Mouse (Mus musculus): ENCODE measurements around the gene Bcl2l13. TPM values are rescaled to one million over a fixed set of nuclear protein-coding genes. Genes with fewer than 3 reads are reported as not detected.
"Not testable (repeated sequence)": the region's sequence is repeated elsewhere in the genome, so short reads cannot be mapped to it uniquely, and the experiment has no call there.

Gene Bcl2l13
- polyA plus RNA-seq, 1 experiment, result 17.3 TPM

DNA sequence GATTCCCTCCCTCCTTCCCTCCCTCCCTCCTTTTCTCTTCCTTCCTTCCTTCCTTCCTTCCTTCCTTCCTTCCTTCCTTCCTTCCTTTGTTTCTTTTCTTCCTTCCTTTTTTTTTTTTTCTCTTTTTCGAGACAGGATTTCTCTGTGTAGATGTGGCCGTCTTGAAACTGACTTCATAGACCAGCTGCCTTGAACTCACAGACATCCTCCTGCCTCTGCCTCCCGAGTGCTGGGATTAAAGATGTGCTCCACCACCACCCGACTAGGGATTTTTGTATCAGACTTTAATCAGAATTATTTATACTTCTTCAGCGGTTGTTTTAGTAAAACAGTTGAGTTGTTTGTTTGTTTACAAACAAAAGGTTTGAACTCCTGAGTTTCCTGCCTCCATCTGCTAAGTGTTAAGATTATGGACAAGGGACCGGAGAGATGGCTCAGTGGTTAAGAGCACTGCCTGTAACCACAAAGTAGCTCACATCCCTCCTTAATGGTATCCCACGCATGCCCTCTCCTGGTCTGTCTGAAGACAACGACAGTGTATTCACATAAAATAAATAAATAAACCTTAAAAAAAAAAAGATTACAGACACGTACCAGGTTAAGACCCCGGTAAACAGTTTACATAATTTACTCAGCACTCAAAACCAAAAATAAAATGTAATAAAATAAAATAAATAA lies 12.9 kb upstream of the Bcl2l13 start:
- WGBS, result 47% methylated on average over 10 of the region's 10 CpGs
- Histone ChIP-seq H3K4me1 (ENCODE audit: control insufficient read depth, insufficient read depth, low read length) (peaks cover 5% of the 10 kb centered on the region), H3K4me3 (replicated peaks; ENCODE audit: extremely low read depth, low read depth, low read length) (no peak overlapping the region)
- no peak for TF ChIP-seq POLR2A (IDR thresholded peaks at IDR 0.05; ENCODE audit: borderline replicate concordance, extremely low read depth, low read depth, low read length)
- TF ChIP-seq CTCF (IDR thresholded peaks at IDR 0.05; ENCODE audit: insufficient read depth, low read length), result no peak
- no peak for DNase-seq

DNA sequence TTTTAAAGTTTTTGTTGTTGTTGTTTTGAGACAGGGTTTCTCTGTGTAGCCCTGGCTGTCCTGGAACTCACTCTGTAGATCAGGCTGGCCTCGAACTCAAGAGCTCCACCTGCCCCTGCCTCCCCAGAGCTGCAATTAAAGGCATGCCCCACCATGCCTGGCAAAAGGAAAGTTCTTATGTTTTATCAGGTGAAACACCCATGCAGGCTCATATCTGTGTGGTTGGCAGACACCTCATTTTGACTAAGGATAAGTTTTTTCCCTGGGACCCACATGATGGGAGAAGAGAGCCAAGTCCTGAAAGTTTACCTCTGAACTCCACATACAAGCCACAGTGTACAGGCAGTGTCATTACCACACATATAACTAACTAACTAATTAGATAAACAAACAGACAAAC lies 6.0 kb upstream of the Bcl2l13 start:
- TF ChIP-seq CTCF (IDR thresholded peaks at IDR 0.05; ENCODE audit: insufficient read depth, low read length) (no peak), POLR2A (IDR thresholded peaks at IDR 0.05; ENCODE audit: borderline replicate concordance, extremely low read depth, low read depth, low read length) (no peak)
- H3K4me1 ChIP-seq (ENCODE audit: control insufficient read depth, insufficient read depth, low read length), result no peaks in the 10 kb centered on the region; the same call in 1 of the 2 replicates
- no peak for DNase-seq
- no peak overlapping the region for H3K4me3 ChIP-seq (replicated peaks; ENCODE audit: extremely low read depth, low read depth, low read length)
- 67% methylated on average over 1 of the region's 1 CpGs for WGBS

DNA sequence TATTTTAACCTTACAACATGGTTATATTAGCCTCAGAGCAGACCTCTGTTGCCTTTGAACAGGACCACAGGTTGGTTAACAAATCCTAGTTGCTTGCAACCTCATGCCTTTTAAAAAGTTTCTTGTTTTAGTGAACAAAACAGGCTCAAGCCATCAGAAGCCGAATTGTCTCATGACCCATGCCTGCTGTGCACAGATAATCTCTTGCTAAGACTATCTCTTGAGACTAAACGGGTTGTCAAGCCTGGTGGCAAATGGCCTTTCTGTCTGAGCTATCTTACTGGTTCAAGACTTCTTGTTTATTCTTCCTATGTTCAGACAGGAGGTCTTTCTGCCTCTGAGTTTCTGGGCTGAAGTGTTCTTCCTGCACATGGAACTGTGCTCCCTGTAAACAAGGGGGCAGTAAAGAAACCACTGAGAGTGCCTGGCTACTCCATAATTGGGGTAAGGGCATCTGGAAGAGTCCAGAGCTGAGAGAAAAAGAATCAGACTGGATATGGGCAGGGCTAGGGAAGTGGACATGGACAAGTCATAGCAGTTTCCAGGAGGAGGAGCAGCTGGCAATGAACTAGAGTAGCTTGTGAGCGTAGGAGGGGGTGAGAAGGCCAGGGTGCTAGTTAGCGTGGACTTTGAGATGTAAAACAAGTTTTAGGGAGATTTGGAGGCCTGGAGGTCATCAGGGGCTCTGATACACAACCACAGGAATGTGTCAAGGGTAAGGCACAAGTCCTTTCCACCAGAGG lies 5.0 kb upstream of the Bcl2l13 start:
- TF ChIP-seq POLR2A (IDR thresholded peaks at IDR 0.05; ENCODE audit: borderline replicate concordance, extremely low read depth, low read depth, low read length) (no peak), CTCF (IDR thresholded peaks at IDR 0.05; ENCODE audit: insufficient read depth, low read length) (no peak)
- WGBS, result 64% methylated on average over 4 of the region's 4 CpGs
- H3K4me3 ChIP-seq (replicated peaks; ENCODE audit: extremely low read depth, low read depth, low read length), result no peak overlapping the region
- peaks cover 4% of the 10 kb centered on the region; the same call in 1 of the 2 replicates for H3K4me1 ChIP-seq (ENCODE audit: control insufficient read depth, insufficient read depth, low read length)
- DNase-seq, result no peak

- no peak for DNase-seq
- WGBS, result 67% methylated on average over 4 of the region's 4 CpGs
- no peak for TF ChIP-seq CTCF (IDR thresholded peaks at IDR 0.05; ENCODE audit: insufficient read depth, low read length)
- no peak for TF ChIP-seq POLR2A (IDR thresholded peaks at IDR 0.05; ENCODE audit: borderline replicate concordance, extremely low read depth, low read depth, low read length)
- Histone ChIP-seq H3K4me1 (ENCODE audit: control insufficient read depth, insufficient read depth, low read length) (peaks cover 4% of the 10 kb centered on the region; the same call in 1 of the 2 replicates), H3K4me3 (replicated peaks; ENCODE audit: extremely low read depth, low read depth, low read length) (no peak overlapping the region)
These were observed 3.9 kb upstream of the Bcl2l13 start for GRCm38 (mm10) chr6:120832097-120832496.

DNA sequence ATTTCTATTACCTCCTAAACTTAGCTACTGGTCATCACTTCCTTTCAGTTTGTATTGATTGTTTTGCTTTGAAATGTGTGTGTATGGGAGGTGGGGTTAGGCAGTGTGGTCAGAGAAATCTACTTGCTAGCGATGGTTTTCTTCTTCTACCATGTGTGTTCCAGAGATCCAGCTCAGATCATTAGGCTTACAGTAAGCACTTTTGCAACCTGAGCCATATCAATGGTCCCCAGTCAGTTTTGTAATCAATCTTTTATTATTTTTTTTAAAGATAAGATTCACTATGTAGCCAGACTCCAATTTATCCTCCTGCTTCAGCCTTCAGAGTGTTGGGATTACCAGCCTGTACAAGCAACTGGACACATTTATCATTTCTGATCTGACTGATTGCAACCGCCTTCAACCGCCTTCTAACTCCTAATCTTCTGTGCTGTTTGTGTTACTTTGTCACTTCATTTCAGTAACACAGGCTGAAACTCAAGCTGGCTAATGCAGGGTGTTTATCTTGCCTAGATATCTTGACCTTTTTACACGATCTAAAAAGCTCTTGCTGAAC lies 1.2 kb upstream of the Bcl2l13 start:
- 68% methylated on average over 4 of the region's 4 CpGs for WGBS
- no peak for DNase-seq
- no peak for TF ChIP-seq CTCF (IDR thresholded peaks at IDR 0.05; ENCODE audit: insufficient read depth, low read length)
- TF ChIP-seq POLR2A (IDR thresholded peaks at IDR 0.05; ENCODE audit: borderline replicate concordance, extremely low read depth, low read depth, low read length), result no peak
- no peak overlapping the region for H3K4me3 ChIP-seq (replicated peaks; ENCODE audit: extremely low read depth, low read depth, low read length)
- H3K4me1 ChIP-seq (ENCODE audit: control insufficient read depth, insufficient read depth, low read length), result peaks cover 4% of the 10 kb centered on the region; the same call in 1 of the 2 replicates

DNA sequence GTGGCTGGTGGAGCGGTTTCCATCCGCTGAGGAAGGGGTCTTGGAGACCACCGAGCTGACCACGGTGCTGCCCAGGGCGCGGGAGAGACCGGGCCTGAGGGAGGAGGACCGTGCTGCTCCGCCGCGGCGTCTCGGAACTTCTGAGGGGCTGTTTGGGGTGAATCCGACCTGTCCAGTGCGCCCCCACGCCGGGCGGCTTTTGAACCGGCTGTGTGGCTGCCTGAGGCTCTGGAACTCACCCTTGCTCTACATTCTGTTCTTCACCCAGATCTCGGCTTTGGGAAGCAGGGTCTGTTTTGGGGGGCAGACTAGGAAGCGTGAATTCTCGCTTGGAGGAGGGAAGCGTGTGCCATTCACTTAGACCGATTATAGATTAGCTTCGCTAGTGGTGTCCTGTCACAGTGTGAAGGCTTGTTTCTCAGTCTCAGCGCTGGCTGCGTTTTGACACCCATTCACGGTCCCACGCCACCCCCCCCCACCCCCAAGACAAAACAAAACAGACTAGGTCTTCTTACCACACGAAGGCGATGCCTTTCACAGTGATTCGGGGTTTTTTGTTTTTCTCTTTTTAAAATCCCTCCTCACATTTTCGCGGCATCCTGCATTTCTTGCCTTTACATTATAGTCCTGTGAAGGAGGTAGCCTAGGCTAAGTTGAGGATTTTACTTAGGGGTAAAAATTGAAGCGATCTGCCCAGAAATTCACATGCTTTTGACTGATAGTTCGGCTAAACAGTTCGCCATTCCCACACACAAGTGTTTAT lies 558 bp downstream of the Bcl2l13 start:
- no peak for TF ChIP-seq POLR2A (IDR thresholded peaks at IDR 0.05; ENCODE audit: borderline replicate concordance, extremely low read depth, low read depth, low read length)
- no peak for TF ChIP-seq CTCF (IDR thresholded peaks at IDR 0.05; ENCODE audit: insufficient read depth, low read length)
- 3% methylated on average over 37 of the region's 37 CpGs for WGBS
- DNase-seq, result no peak
- peaks cover 4% of the 10 kb centered on the region; the same call in 1 of the 2 replicates for H3K4me1 ChIP-seq (ENCODE audit: control insufficient read depth, insufficient read depth, low read length)
- peak overlapping the region; percentile 98 for H3K4me3 ChIP-seq (replicated peaks; ENCODE audit: extremely low read depth, low read depth, low read length)

DNA sequence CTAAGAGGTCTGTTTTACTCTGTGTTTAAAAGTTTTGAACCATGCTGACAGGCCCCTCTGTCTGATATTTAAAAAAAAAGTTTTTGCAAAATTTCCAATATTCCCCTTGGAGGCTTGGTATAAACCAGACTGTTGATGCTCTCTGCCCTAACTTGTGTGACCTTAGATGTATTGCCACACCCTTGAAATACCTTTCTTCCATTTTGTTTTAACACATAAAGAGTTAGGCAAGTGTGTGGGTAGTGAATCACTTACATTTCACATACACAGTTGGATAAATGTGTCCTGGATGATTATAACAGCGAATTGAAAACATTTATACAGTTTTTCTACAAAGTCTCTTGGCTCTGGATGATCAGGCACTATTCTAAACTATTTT lies 1.1 kb downstream of the Bcl2l13 start:
- WGBS, result 56% methylated on average over 1 of the region's 1 CpGs
- TF ChIP-seq POLR2A (IDR thresholded peaks at IDR 0.05; ENCODE audit: borderline replicate concordance, extremely low read depth, low read depth, low read length) (no peak), CTCF (IDR thresholded peaks at IDR 0.05; ENCODE audit: insufficient read depth, low read length) (no peak)
- H3K4me3 ChIP-seq (replicated peaks; ENCODE audit: extremely low read depth, low read depth, low read length), result no peak overlapping the region
- no peak for DNase-seq
- peaks cover 4% of the 10 kb centered on the region; the same call in 1 of the 2 replicates for H3K4me1 ChIP-seq (ENCODE audit: control insufficient read depth, insufficient read depth, low read length)

DNA sequence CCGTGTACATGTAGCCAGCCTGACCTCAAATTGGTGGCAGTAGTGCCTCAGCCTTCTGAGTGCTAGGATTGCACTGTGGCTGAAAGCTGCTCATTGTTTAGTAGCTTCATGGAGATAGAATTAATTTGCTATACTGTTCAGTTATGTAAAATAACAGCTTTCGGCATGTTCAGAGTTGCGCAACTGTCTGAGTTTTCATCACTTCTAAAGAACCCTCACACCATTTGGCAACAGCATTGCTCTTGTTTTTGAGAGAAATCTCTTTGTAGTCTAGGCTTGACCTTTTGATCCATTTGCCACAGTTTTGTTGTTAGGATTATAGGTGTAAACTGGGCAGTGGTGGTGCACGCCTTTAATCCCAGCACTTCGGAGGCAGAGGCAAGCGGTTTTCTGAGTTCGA lies 4.2 kb downstream of the Bcl2l13 start:
- 91% methylated on average over 7 of the region's 7 CpGs for WGBS
- no peak for DNase-seq
- peaks cover 4% of the 10 kb centered on the region; the same call in 1 of the 2 replicates for H3K4me1 ChIP-seq (ENCODE audit: control insufficient read depth, insufficient read depth, low read length)

DNA sequence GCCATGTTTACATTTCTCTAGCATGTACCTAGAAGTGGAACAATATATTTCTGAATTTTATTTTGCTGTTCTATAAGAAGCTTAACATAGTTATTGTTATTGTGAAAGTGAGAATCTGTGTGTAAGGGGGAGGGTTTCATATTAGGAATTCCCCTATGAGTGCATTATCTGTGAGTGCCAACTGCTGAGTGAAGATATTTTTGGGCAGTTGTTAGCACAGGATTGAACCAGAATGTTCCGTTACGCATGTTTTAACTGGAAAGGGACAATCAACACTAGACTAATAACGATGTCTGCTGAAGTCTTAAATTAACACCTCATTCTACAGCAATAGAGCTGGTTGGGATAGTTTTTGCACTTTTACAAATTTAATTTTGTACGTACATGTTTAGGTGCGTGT lies 5.7 kb downstream of the Bcl2l13 start:
- no peak for DNase-seq
- TF ChIP-seq CTCF (IDR thresholded peaks at IDR 0.05; ENCODE audit: insufficient read depth, low read length) (no peak), POLR2A (IDR thresholded peaks at IDR 0.05; ENCODE audit: borderline replicate concordance, extremely low read depth, low read depth, low read length) (no peak)
- H3K4me3 ChIP-seq (replicated peaks; ENCODE audit: extremely low read depth, low read depth, low read length), result no peak overlapping the region
- H3K4me1 ChIP-seq (ENCODE audit: control insufficient read depth, insufficient read depth, low read length), result no peaks in the 10 kb centered on the region; the same call in 1 of the 2 replicates
- 79% methylated on average over 5 of the region's 5 CpGs for WGBS

More for the DNA sequence above, 4.2 kb downstream of the Bcl2l13 start:
- no peak overlapping the region for H3K4me3 ChIP-seq (replicated peaks; ENCODE audit: extremely low read depth, low read depth, low read length)
- TF ChIP-seq CTCF (IDR thresholded peaks at IDR 0.05; ENCODE audit: insufficient read depth, low read length) (no peak), POLR2A (IDR thresholded peaks at IDR 0.05; ENCODE audit: borderline replicate concordance, extremely low read depth, low read depth, low read length) (no peak)

DNA sequence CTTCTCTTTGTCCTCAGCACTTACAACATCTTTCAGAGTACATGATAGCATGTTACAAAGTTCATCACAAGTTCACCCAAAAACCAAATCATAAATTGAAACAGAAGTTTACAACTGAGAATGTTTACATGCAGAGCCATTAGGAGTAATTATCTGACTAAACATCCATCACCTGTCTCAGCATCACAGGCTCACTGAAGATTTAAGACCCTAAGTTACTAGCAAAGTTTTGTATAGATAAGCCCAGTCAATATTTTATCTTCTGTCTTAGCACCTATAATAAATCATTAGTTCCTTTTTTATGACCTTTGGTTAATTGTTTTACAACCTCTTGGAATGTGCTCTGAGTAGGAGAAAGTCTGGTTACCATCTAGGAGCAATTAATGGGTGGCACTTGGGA lies 14.7 kb downstream of the Bcl2l13 start:
- DNase-seq; H3K4me3 ChIP-seq (replicated peaks; ENCODE audit: extremely low read depth, low read depth, low read length); H3K4me1 ChIP-seq (ENCODE audit: control insufficient read depth, insufficient read depth, low read length): not testable (repeated sequence)
